8 mouse cellular contexts compared by ENCODE assay signal in the genomic region with DNA sequence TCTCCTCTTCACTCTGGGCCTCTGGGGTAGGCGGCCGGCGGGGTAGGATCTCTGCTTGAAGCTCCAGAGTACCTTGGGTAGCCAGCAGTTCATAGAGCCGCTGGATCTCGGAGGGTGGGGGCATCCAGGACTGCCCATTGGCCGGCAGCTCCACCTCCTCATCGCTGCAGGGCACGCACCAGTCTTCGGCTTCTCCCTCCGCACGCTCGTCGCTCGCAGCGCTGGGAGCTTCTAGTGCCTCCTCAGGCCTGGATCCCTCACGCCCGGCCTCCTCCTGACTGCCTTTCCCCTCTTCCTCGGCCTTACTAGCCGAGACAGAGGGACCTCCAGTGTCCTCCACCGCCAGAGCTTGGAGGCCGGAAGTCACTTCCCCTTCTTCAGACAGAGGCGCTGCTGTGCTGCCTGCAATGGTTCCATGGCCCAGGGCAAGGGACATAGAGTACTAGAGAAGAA. TPM values are rescaled to one million over a fixed set of nuclear protein-coding genes. Genes with fewer than 3 reads are reported as not detected.
DNase-seq lines count a peak whose midpoint lies in the region; ATAC-seq and TF ChIP-seq lines count a peak whose summit lies in the region.

No protein-coding gene starts in this region.

- peak overlapping the region; percentile 74 for H3K9ac ChIP-seq in midbrain, embryonic 14.5 days (replicated peaks; ENCODE audit: low read length)

- peaks cover 7% of the 10 kb centered on the region for H3K27me3 ChIP-seq in erythroblast, embryonic 14.5 days (ENCODE audit: control insufficient read depth)
- no peaks in the 10 kb centered on the region for H3K27me3 ChIP-seq in midbrain, embryonic 14.5 days (ENCODE audit: control insufficient read depth, insufficient read depth, low read length)

- TF ChIP-seq CTCF in layer of hippocampus, adult 2 months (conservative IDR thresholded peaks at IDR 0.05) = no peak

- WGBS in midbrain, embryonic 14.5 days = under 1% methylated on average over 22 of the region's 22 CpGs

- peak in 1 of 2 experiments; percentile 43 for DNase-seq in layer of hippocampus, adult 2 months (ENCODE audit: low spot score in 2 of 2)
- no peak for DNase-seq in layer of hippocampus, adult 9-11 months
- DNase-seq in adrenal gland, postnatal 10 days = peak; percentile 78
- peak; percentile 67 to 83 for DNase-seq in kidney, postnatal 25 days
- no peak for DNase-seq in midbrain, embryonic 14.5 days
- DNase-seq in layer of hippocampus, postnatal 36 days = no peak
- no peak for DNase-seq in layer of hippocampus, adult 9-10 months (ENCODE audit: low spot score)

- no peaks in the 10 kb centered on the region for H3K9me3 ChIP-seq in erythroblast, embryonic 14.5 days (ENCODE audit: control insufficient read depth, low read length)
- no peaks in the 10 kb centered on the region for H3K9me3 ChIP-seq in midbrain, embryonic 14.5 days (ENCODE audit: control insufficient read depth, low read length)

- peak; percentile 29 for ATAC-seq in midbrain, embryonic 14.5 days (ENCODE audit: low FRiP score, low TSS enrichment)

- H3K4me2 ChIP-seq in midbrain, embryonic 14.5 days (ENCODE audit: low read length) = peak overlapping the region; percentile 85

- peaks cover 45% of the 10 kb centered on the region for H3K36me3 ChIP-seq in erythroblast, embryonic 14.5 days (ENCODE audit: control insufficient read depth)
- H3K36me3 ChIP-seq in midbrain, embryonic 14.5 days (ENCODE audit: control insufficient read depth, insufficient read depth, low read length) = peaks cover 27% of the 10 kb centered on the region

- peaks cover 70% of the 10 kb centered on the region for H3K4me1 ChIP-seq in erythroblast, embryonic 14.5 days (ENCODE audit: control insufficient read depth)
- H3K4me1 ChIP-seq in midbrain, embryonic 14.5 days (ENCODE audit: control insufficient read depth, insufficient read depth, low read length) = peaks cover 37% of the 10 kb centered on the region

- H3K4me3 ChIP-seq in layer of hippocampus, adult 2 months = peak overlapping the region; percentile 77
- H3K4me3 ChIP-seq in erythroblast, embryonic 14.5 days (replicated peaks) = peak overlapping the region; percentile 81
- H3K4me3 ChIP-seq in midbrain, embryonic 14.5 days (replicated peaks; ENCODE audit: low read depth, low read length) = peak overlapping the region; percentile 51

- H3K27ac ChIP-seq in layer of hippocampus, adult 2 months = peak overlapping the region; percentile 99
- H3K27ac ChIP-seq in midbrain, embryonic 14.5 days (replicated peaks; ENCODE audit: low read depth, low read length) = peak overlapping the region; percentile 90

RNA-seq across cellular contexts. Expression of gene Pagr1b, which starts 0.2 kb away (rescaled TPM):
- total RNA-seq in layer of hippocampus, adult 2 months (2021) = under 1 TPM in 1 of 2 experiments, not detected in 1; 0.90 TPM
- not detected for total RNA-seq in adrenal gland, postnatal 10 days (2021)
- not detected in 2 replicates for polyA plus RNA-seq in erythroblast, embryonic 14.5 days (2012)
- polyA plus RNA-seq in midbrain, embryonic 14.5 days (2014; fragmentation: Nextera tagmentation; extraction: Ambion mirVana) = not detected in 2 replicates
- under 1 TPM in 1 of 2 experiments, not detected in 1; 0.90 TPM for total RNA-seq in layer of hippocampus, postnatal 36 days (2021)

RNA-seq across cellular contexts. Expression of gene Pagr1a, which starts 0.6 kb away (rescaled TPM):
- total RNA-seq in layer of hippocampus, adult 2 months (2021) = 10 to 100 TPM; 17.4 to 43.4 TPM
- total RNA-seq in adrenal gland, postnatal 10 days (2021) = 10 to 100 TPM; 10.1 to 19.1 TPM
- 8.2 and 13.3 TPM in 2 replicates for polyA plus RNA-seq in erythroblast, embryonic 14.5 days (2012)
- polyA plus RNA-seq in midbrain, embryonic 14.5 days (2014; fragmentation: Nextera tagmentation; extraction: Ambion mirVana) = 21.2 and 38.3 TPM in 2 replicates
- total RNA-seq in layer of hippocampus, postnatal 36 days (2021) = 10 to 100 TPM; 10.4 to 16.2 TPM

RNA-seq across cellular contexts. Expression of gene Mvp, which starts 2.1 kb away (rescaled TPM):
- 10 to 100 TPM in 1 of 2 experiments, 1 to 10 TPM in 1; 8.0 to 10.1 TPM for total RNA-seq in layer of hippocampus, adult 2 months (2021)
- 10 to 100 TPM; 55.7 to 60.9 TPM for total RNA-seq in adrenal gland, postnatal 10 days (2021)
- polyA plus RNA-seq in erythroblast, embryonic 14.5 days (2012) = 0.87 and 1.2 TPM in 2 replicates
- polyA plus RNA-seq in midbrain, embryonic 14.5 days (2014; fragmentation: Nextera tagmentation; extraction: Ambion mirVana) = 1.7 and 3.1 TPM in 2 replicates
- total RNA-seq in layer of hippocampus, postnatal 36 days (2021) = 1 to 10 TPM; 7.2 to 8.4 TPM

RNA-seq across cellular contexts. Expression of gene Gm42742, which starts 4.4 kb away (rescaled TPM):
- 10 to 100 TPM; 53.6 to 62.4 TPM for total RNA-seq in layer of hippocampus, adult 2 months (2021)
- total RNA-seq in adrenal gland, postnatal 10 days (2021) = 10 to 100 TPM; 17.7 to 22.5 TPM
- polyA plus RNA-seq in erythroblast, embryonic 14.5 days (2012) = 15.4 and 20.8 TPM in 2 replicates
- 53.4 and 64.6 TPM in 2 replicates for polyA plus RNA-seq in midbrain, embryonic 14.5 days (2014; fragmentation: Nextera tagmentation; extraction: Ambion mirVana)
- total RNA-seq in layer of hippocampus, postnatal 36 days (2021) = 10 to 100 TPM; 68.6 to 82.2 TPM

RNA-seq across cellular contexts. Expression of gene Prrt2, which starts 4.5 kb away (rescaled TPM):
- total RNA-seq in layer of hippocampus, adult 2 months (2021) = 100 to 1,000 TPM; 243 to 275 TPM
- 1 to 10 TPM; 3.1 to 5.8 TPM for total RNA-seq in adrenal gland, postnatal 10 days (2021)
- polyA plus RNA-seq in erythroblast, embryonic 14.5 days (2012) = 0.04 and 0.17 TPM in 2 replicates
- polyA plus RNA-seq in midbrain, embryonic 14.5 days (2014; fragmentation: Nextera tagmentation; extraction: Ambion mirVana) = 21.8 and 28.9 TPM in 2 replicates
- 100 to 1,000 TPM; 229 to 233 TPM for total RNA-seq in layer of hippocampus, postnatal 36 days (2021)

Comparison
In these comparisons a context has a peak if more than half of its experiments do, and no peak if none do; other contexts are left out.
1. DNase-seq: peak in adrenal gland, postnatal 10 days (single experiment) and kidney, postnatal 25 days (2 of 2); none in layer of hippocampus, adult 9-11 months (single experiment), midbrain, embryonic 14.5 days (single experiment), layer of hippocampus, postnatal 36 days (0 of 2) and layer of hippocampus, adult 9-10 months (single experiment).
2. RNA of gene Mvp, which starts 2.1 kb away (total RNA-seq): 55.7 to 60.9 TPM in adrenal gland, postnatal 10 days; 8.0 to 10.1 TPM in layer of hippocampus, adult 2 months and 7.2 to 8.4 TPM in layer of hippocampus, postnatal 36 days; every median in the first group is over 4 times any median in the second.
3. Peak in every context shown above with its lines, with median percentiles within 50 percentile points of each other: H3K4me3 ChIP-seq.